Mouse (Mus musculus) cerebellum, adult 2 months (tissue): ENCODE measurements around the gene Plxdc2. TPM values are rescaled to one million over a fixed set of nuclear protein-coding genes. Genes with fewer than 3 reads are reported as not detected.

ENCODE experiments used
- DNase-seq, 2 experiments: peaks; one replicate each; pipeline ENCODE4 v3.0.0; 2021
- H3K27ac ChIP-seq: fragments of 200-500 bp; 2 replicates; pipeline ENCODE4 v1.5.1; 2012; ENCODE audit warnings: low read length, control low read depth, inconsistent platforms; ENCODE audit not compliant: insufficient read depth
- H3K27me3 ChIP-seq: fragments of 200-500 bp; 2 replicates; pipeline ENCODE4 v1.6.1; 2012; ENCODE audit warnings: inconsistent platforms, mild to moderate bottlenecking, low read length, moderate library complexity; ENCODE audit not compliant: control insufficient read depth, insufficient read depth
- H3K4me1 ChIP-seq: fragments of 200-500 bp; 2 replicates; pipeline ENCODE4 v1.6.1; 2011; ENCODE audit warnings: low read length; ENCODE audit not compliant: control insufficient read depth, insufficient read depth
- H3K4me3 ChIP-seq: fragments of 200-500 bp; replicated peaks from 2 replicates; pipeline ENCODE3; 2011; ENCODE audit warnings: mild to moderate bottlenecking, low read depth, low read length, control low read depth; ENCODE audit not compliant: insufficient read depth
- CTCF ChIP-seq: fragments of 200-500 bp; IDR thresholded peaks from 2 replicates; pipeline ENCODE4 v1.5.1; 2011; ENCODE audit warnings: low read depth, mild to moderate bottlenecking, control low read depth, low read length, moderate library complexity, borderline replicate concordance; ENCODE audit not compliant: insufficient read depth
- POLR2A ChIP-seq: fragments of 200-500 bp; IDR thresholded peaks from 2 replicates; pipeline ENCODE4 v1.6.1; 2011; ENCODE audit warnings: low read length, control low read depth, borderline replicate concordance; ENCODE audit not compliant: insufficient read depth
- WGBS: fragments of 180-500 bp; shearing (Covaris S2); methylation state at CpG from one replicate; pipeline ENCODE4 v1.1.7; 2018; 5-methylcytosine and 5-hydroxymethylcytosine counted together
- polyA plus RNA-seq: library from polyadenylated mRNA; depleted of rRNA; stranded (reverse); fragments of >200 nt; gene quantifications from 2 replicates; pipeline ENCODE4 v1.2.3, GENCODE M21; 2012

Gene Plxdc2
- polyA plus RNA-seq, 1 experiment, result 19.1 TPM

GRCm38 (mm10) chr2:16356921-16357837 lies 1.1 kb downstream of the Plxdc2 start:
- 2% methylated on average over 33 of the region's 33 CpGs for WGBS
- H3K27ac ChIP-seq, result peak overlapping the region; percentile 78
- DNase-seq, result peak; percentile 54 to 62

GRCm38 (mm10) chr2:16357946-16358345 lies 1.8 kb downstream of the Plxdc2 start:
- WGBS, result 40% methylated on average over 1 of the region's 1 CpGs

More at GRCm38 (mm10) chr2:16356921-16357837, 1.1 kb downstream of the Plxdc2 start:
- peaks cover 4% of the 10 kb centered on the region; the same call in 1 of the 2 replicates for H3K4me1 ChIP-seq
- TF ChIP-seq CTCF (no peak), POLR2A (no peak)
- H3K4me3 ChIP-seq, result peak overlapping the region; percentile 61
- no peaks in the 10 kb centered on the region for H3K27me3 ChIP-seq

DNA sequence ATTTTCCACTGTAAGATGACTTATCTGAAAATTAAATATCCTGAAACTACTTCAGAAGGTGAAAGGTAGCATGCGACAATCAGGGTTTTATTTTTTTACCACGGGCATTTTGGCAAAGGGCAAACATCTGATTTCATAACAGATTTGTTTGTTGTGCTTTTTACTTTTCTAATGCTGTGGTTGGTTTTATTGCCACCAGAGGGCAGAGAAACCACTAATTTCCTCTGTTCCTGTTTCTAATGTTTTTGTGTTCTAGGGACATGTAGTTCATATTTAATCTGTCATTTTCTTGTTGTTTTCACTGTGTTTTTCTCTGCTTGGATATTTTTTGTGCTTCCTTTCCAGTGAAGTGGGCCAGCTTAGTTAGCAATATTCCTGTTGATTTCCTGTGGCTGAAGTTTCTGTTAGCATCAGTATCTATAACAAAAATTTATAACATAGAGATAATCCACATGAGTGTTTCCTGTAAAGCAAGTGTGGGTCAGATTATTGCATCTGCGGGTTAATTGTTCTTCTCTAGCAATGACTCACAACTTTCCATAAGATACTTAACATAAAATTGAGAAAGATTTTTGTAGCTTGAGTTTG lies 3.3 kb downstream of the Plxdc2 start:
- whole genome bisulfite sequencing, result 30% methylated on average over 3 of the region's 3 CpGs
- H3K27ac ChIP-seq, result no peak overlapping the region
- peak in 1 of 2 experiments; percentile 65 for DNase-seq
- TF ChIP-seq CTCF (no peak), POLR2A (no peak)
- no peaks in the 10 kb centered on the region for H3K27me3 ChIP-seq
- peak overlapping the region; percentile 38 for H3K4me3 ChIP-seq
- peaks cover 4% of the 10 kb centered on the region; the same call in 1 of the 2 replicates for H3K4me1 ChIP-seq

More at GRCm38 (mm10) chr2:16357946-16358345, 1.8 kb downstream of the Plxdc2 start:
- Histone ChIP-seq H3K4me3 (peak overlapping the region; percentile 61), H3K4me1 (peaks cover 4% of the 10 kb centered on the region; the same call in 1 of the 2 replicates), H3K27me3 (no peaks in the 10 kb centered on the region), H3K27ac (no peak overlapping the region)
- no peak for TF ChIP-seq CTCF
- no peak for TF ChIP-seq POLR2A
- no peak for DNase-seq

DNA sequence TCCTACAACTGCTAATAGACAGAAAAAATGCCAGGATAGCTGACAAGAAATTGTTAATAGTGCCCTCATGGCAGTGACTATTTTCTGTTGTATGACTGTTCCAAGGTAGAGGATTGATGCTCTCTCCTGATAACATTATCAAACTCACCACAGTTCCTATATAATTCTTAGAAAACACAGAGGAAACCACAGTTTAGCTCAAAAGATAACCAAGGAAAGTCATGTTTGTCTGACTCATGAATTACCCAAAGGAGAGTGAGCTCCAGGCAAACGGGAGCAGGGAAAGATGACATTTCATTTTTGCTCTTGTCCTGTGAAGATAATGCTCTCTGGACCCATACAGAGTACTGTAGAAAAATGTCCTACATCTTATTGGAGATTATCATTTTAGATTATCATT lies 8.6 kb downstream of the Plxdc2 start:
- Histone ChIP-seq H3K4me3 (no peak overlapping the region), H3K27ac (no peak overlapping the region), H3K27me3 (no peaks in the 10 kb centered on the region), H3K4me1 (no peaks in the 10 kb centered on the region; the same call in 1 of the 2 replicates)
- 77% methylated on average over 1 of the region's 1 CpGs for WGBS
- no peak for TF ChIP-seq CTCF
- no peak for TF ChIP-seq POLR2A
- no peak for DNase-seq

DNA sequence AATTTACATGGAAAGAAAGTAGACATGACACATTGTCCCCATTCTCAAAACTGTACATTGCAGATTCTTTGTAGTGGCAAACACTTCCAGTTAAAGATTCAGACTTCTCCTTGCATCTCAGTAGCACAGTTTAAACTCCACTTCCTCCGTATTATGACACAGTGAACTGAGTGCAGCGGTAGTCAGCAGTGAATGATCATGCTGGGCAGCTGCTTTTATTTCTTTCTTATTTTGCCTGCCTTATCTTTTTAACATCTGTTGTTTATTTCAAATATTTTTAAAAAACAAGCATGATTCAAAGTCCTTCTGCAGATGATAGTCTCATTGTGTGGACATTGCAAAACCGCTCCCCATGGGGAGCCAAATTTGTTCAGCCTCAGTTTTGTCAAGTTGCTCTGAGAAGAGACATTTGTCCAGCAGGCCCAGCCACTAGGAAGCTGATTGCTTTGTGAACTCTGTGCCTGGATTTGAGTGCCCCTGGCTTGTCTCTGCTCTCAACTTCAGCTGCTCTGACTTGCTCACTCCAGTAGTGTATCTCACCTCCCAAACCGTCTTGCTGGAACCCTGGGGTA lies 9.8 kb downstream of the Plxdc2 start:
- 75% methylated on average over 4 of the region's 4 CpGs for WGBS
- no peak overlapping the region for H3K27ac ChIP-seq

GRCm38 (mm10) chr2:16370419-16370818 lies 14.3 kb downstream of the Plxdc2 start:
- no peaks in the 10 kb centered on the region for H3K27me3 ChIP-seq
- TF ChIP-seq CTCF (no peak), POLR2A (no peak)
- no peak overlapping the region for H3K27ac ChIP-seq
- H3K4me1 ChIP-seq, result no peaks in the 10 kb centered on the region
- H3K4me3 ChIP-seq, result no peak overlapping the region
- no peak for DNase-seq
- WGBS, result 100% methylated on average over 1 of the region's 1 CpGs

More for the DNA sequence above, 9.8 kb downstream of the Plxdc2 start:
- H3K4me3 ChIP-seq, result no peak overlapping the region
- no peaks in the 10 kb centered on the region for H3K4me1 ChIP-seq
- no peak for TF ChIP-seq POLR2A
- DNase-seq, result no peak
- no peaks in the 10 kb centered on the region for H3K27me3 ChIP-seq

DNA sequence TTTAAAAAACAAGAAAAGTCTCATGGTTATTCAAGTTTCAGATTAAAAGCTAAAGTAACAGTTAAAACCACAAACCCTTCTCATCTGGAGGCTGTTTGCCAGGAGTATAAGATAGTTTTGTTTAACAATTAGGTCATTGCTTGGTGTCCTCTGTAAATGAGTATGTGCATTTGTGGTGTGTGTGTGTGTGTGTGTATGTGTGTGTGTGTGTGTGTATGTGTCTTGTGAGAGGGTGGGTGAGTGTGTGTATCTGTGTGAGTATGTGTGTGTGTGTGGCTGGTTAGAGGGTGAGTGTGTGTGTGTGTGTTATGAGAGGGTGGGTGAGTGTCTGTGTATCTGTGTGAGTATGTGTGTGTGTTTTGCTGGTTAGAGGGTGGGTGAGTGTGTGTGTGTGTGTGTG lies 18.2 kb downstream of the Plxdc2 start:
- H3K4me3 ChIP-seq, result no peak overlapping the region
- no peaks in the 10 kb centered on the region for H3K4me1 ChIP-seq
- no peak for DNase-seq
- no peaks in the 10 kb centered on the region for H3K27me3 ChIP-seq
- TF ChIP-seq CTCF (no peak), POLR2A (no peak)
- no peak overlapping the region for H3K27ac ChIP-seq
